Mouse (Mus musculus) midbrain, embryonic 13.5 days (tissue): Measurements from ENCODE around the gene Itga5. TPM values are rescaled to one million over a fixed set of nuclear protein-coding genes. Genes with fewer than 3 reads are reported as not detected.

Experiments used
- ATAC-seq: fragments of 200-750 bp; cut with Nextera tagmentation; 2 replicates; pipeline ENCODE4 v1.8.0; 2017; ENCODE audit warnings: mild to moderate bottlenecking, moderate TSS enrichment, moderate library complexity
- H3K27ac ChIP-seq: fragments of 300-500 bp; sonication (generic); 2 replicates; pipeline ENCODE4 v1.5.1; 2015; ENCODE audit warnings: inconsistent platforms, mild to moderate bottlenecking, moderate library complexity
- H3K27me3 ChIP-seq: fragments of 300-500 bp; sonication (generic); 2 replicates; pipeline ENCODE4 v1.6.1; 2015; ENCODE audit warnings: mild to moderate bottlenecking, inconsistent platforms
- H3K36me3 ChIP-seq: fragments of 300-500 bp; sonication (generic); 2 replicates; pipeline ENCODE4 v1.6.1; 2015; ENCODE audit warnings: mild to moderate bottlenecking, inconsistent platforms
- H3K4me1 ChIP-seq: fragments of 300-500 bp; sonication (generic); replicated peaks from 2 replicates; pipeline ENCODE4 v1.6.1; 2015; ENCODE audit warnings: inconsistent platforms
- H3K4me2 ChIP-seq: fragments of 300-500 bp; sonication (generic); replicated peaks from 2 replicates; pipeline ENCODE4 v1.6.1; 2015; ENCODE audit warnings: moderate library complexity, mild to moderate bottlenecking, inconsistent platforms
- H3K4me3 ChIP-seq: fragments of 300-500 bp; sonication (generic); replicated peaks from 2 replicates; pipeline ENCODE4 v1.5.1; 2015; ENCODE audit warnings: mild to moderate bottlenecking, inconsistent platforms
- H3K9ac ChIP-seq: fragments of 300-500 bp; sonication (generic); replicated peaks from 2 replicates; pipeline ENCODE4 v1.6.1; 2015; ENCODE audit warnings: mild to moderate bottlenecking, inconsistent platforms
- H3K9me3 ChIP-seq: fragments of 300-500 bp; sonication (generic); 2 replicates; pipeline ENCODE4 v1.6.1; 2016; ENCODE audit warnings: mild to moderate bottlenecking, inconsistent platforms
- WGBS: fragments of 180-500 bp; shearing (Covaris S2); methylation state at CpG from one replicate; pipeline ENCODE4 v1.1.7; 2015; 5-methylcytosine and 5-hydroxymethylcytosine counted together
- polyA plus RNA-seq: library from polyadenylated mRNA; unstranded; fragments of >200 nt; fragmentation: Nextera tagmentation; extraction: Ambion mirVana; gene quantifications from 2 replicates; pipeline ENCODE4 v1.2.1, GENCODE M21; 2015

Itga5 gene
- polyA plus RNA-seq, 1 experiment from 2014 or later, result 7.8 TPM

DNA sequence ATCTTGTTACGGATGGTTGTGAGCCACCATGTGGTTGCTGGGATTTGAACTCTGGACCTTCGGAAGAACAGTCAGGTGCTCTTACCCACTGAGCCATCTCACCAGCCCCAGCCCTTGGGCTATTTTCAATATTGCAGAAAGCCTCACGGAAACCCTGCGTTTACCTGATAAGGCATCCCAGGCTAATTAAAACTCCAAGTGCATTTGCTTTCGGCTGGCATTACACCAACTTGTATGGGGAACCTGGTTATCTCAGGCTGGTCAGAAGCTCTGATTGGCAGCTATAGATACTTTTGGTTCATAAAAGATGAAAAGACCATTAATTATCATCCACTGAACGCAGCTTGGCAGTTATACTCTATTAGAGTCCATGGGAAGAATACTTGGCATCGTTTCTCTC, 4.2 kb downstream of the Itga5 start:
- H3K4me2 ChIP-seq, result no peak overlapping the region
- WGBS, result 88% methylated on average over 6 of the region's 7 CpGs
- H3K27ac ChIP-seq, result no peak overlapping the region
- no peaks in the 10 kb centered on the region for H3K36me3 ChIP-seq
- H3K9me3 ChIP-seq, result no peaks in the 10 kb centered on the region
- peaks cover 3% of the 10 kb centered on the region; the same call in 1 of the 2 replicates for H3K27me3 ChIP-seq
- peaks cover 23% of the 10 kb centered on the region for H3K4me1 ChIP-seq
- no peak overlapping the region for H3K4me3 ChIP-seq
- H3K9ac ChIP-seq, result no peak overlapping the region
- ATAC-seq, result no peak

DNA sequence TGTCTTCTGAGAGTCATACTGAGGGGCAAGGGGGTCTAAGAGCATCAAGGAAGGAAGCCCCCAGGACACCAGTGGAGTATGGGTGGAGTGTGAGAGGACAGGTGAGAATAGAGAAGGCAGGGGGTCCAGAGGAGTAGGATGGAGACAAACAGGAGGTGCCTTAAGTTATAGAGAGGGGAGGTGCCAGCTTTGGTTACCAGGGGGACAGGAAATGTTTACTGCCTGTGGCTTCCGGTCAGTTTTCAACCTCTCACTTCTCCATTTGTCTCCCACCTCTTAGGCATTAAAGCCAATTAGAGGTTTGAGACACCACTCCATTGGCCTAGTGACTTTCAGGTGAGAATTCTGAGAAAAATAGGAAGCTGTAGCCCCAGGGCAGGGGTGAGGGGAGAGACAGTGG, 5.3 kb downstream of the Itga5 start:
- Histone ChIP-seq H3K9ac (no peak overlapping the region), H3K27me3 (peaks cover 3% of the 10 kb centered on the region; the same call in 1 of the 2 replicates), H3K4me2 (no peak overlapping the region), H3K27ac (no peak overlapping the region), H3K4me1 (peaks cover 14% of the 10 kb centered on the region), H3K36me3 (no peaks in the 10 kb centered on the region), H3K4me3 (no peak overlapping the region), H3K9me3 (no peaks in the 10 kb centered on the region)
- WGBS, result 83% methylated on average over 1 of the region's 1 CpGs
- no peak for ATAC-seq

DNA sequence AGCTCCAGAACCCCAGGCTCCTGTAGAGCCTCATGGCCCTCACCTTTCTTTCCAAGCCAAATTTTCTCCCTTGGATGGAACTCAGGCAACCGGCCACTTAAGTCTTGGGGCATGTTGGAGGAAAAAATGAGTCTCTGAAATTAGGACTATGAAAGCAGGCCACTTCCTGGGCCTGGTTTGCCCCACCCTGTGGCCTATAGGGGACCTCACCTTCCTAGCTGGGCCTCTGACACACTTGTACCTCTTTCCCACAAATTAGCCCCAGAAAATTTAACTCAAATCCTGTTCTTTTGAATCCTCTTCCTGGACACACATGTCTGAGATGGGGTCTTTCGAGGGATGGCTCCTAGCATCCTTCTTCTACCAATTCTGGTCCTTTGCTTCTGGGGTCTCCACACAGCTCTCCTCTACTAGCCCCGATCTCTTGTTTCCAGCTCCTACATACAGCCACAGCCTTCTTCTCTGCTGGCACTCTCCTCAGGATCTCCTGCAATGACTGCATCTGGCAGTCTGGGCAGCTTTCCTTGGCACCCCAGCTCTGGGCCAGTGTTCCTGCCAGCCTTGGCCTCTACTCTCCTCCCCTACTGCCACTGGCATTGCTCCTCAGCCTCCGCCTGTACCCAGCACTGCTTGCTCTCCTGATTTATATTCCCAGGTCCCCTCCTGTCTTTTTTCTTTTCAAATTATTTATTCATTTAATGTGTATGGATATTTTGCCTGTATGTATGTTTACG, 6.5 kb downstream of the Itga5 start:
- Histone ChIP-seq H3K4me3 (no peak overlapping the region), H3K9ac (no peak overlapping the region), H3K36me3 (no peaks in the 10 kb centered on the region), H3K9me3 (no peaks in the 10 kb centered on the region), H3K4me2 (no peak overlapping the region), H3K27ac (no peak overlapping the region), H3K4me1 (peaks cover 2% of the 10 kb centered on the region; the same call in 1 of the 2 replicates), H3K27me3 (no peaks in the 10 kb centered on the region)
- ATAC-seq, result no peak
- WGBS, result 95% methylated on average over 5 of the region's 5 CpGs

DNA sequence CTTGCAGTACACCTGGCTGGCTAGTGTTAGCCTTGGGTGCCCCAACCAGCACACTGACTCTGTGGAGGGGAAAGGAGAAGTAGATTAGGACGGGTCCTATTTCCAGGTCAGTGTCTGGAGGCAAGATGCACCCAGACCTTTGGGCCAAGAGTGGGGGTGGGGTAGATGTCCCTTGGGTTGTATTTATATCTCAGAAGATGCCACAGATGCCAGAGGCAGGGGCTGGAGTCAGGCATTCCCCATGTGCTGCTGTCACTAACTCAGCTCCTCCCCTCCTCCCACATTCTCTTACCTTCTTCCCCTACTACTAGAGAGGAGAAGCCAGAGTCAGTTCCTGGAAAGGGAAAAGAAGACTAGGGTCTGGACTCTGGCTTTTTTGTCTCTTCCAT, 7.4 kb downstream of the Itga5 start:
- Histone ChIP-seq H3K36me3 (no peaks in the 10 kb centered on the region), H3K9me3 (no peaks in the 10 kb centered on the region), H3K4me3 (no peak overlapping the region), H3K4me2 (no peak overlapping the region), H3K4me1 (no peaks in the 10 kb centered on the region), H3K27ac (no peak overlapping the region), H3K27me3 (no peaks in the 10 kb centered on the region), H3K9ac (no peak overlapping the region)
- WGBS, result 85% methylated on average over 1 of the region's 1 CpGs
- no peak for ATAC-seq

DNA sequence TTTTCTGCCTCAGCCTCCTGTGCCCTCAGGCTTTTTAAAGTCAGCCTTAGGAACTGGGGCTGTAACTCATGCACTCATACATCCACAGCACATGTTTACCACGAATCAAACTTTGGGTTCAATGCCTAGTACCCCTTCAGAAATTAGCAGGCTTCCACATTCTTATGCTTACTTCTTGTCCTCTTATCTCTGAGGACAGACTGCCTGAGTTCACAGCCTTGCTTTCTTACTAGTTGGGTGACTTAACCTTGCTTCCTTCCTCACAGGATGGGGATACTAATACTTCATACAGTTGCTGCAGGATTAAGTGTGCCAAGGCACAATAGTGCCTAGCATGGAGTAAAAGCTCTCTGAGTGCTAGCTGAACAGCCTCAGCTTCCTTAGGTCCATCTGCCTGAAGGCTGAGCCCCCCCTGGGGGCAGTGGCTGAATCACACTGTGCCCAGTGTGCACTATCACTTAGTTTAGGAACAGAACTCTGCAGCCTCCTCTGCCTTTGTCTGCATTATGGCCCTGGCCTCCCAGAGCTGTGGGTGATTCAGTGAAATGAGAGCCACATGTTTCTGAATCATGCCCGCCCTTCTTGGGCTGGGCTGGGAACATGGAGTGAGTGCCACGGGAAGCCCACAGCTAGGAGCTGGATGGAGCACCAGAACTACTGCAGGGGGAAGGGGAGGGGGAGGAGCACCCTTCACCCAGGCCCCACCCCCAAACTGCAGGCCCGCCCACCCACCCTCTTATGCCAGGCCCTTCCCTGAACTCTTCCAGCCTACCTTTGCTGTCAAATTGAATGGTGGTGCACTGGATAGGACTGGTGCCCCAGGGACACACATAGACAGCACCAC, 8.1 kb downstream of the Itga5 start:
- Histone ChIP-seq H3K9me3 (no peaks in the 10 kb centered on the region), H3K4me1 (no peaks in the 10 kb centered on the region), H3K36me3 (no peaks in the 10 kb centered on the region), H3K27ac (no peak overlapping the region), H3K27me3 (no peaks in the 10 kb centered on the region), H3K4me3 (no peak overlapping the region), H3K4me2 (no peak overlapping the region), H3K9ac (no peak overlapping the region)
- 46% methylated on average over 4 of the region's 4 CpGs for WGBS
- peak; percentile 53; the same call in 1 of the 2 replicates for ATAC-seq

DNA sequence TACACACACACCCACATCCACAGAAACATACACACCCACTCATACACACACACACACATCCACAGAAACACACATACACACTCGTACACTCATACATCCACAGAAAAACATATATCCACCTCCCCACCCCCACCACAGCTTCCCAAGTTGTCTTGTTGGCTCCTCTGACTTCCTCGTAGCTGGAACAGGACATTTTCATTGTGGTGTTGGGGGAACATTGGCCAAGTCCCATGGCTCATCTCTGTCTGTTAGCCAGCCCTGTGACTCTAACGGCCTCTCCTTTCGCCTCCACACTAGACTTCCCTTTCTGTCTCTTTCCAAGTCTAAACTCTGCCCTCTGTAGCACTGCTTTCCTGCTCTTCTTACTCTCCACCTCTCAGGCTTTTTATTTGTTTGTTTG, 8.7 kb downstream of the Itga5 start:
- no peaks in the 10 kb centered on the region for H3K36me3 ChIP-seq
- no peak overlapping the region for H3K4me3 ChIP-seq
- no peak overlapping the region for H3K9ac ChIP-seq
- no peaks in the 10 kb centered on the region for H3K9me3 ChIP-seq
- H3K27ac ChIP-seq, result no peak overlapping the region
- no peaks in the 10 kb centered on the region for H3K4me1 ChIP-seq
- H3K4me2 ChIP-seq, result no peak overlapping the region
- no peaks in the 10 kb centered on the region for H3K27me3 ChIP-seq
- 90% methylated on average over 4 of the region's 4 CpGs for WGBS
- no peak for ATAC-seq

DNA sequence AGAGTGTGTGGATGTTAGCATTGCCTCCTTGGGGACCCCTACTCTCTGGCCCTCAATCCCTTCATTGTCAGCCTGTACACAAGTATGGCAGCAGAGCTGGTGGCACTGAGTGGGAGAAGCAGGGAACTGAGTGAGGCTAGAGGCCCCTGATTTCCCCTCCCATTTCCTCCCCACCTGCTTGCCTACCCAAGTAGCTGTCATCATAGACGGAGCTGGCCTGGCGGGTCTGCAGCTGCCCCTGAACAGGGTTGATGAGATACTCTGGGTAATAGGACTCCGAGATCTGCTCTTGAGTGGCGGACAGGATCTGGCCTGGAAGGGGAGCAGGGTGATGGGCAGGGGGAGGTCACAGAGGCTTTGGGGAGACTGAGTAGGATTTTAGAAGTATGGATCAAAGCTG, 10.4 kb downstream of the Itga5 start:
- Histone ChIP-seq H3K27ac (no peak overlapping the region), H3K4me2 (no peak overlapping the region), H3K4me1 (no peaks in the 10 kb centered on the region), H3K27me3 (no peaks in the 10 kb centered on the region), H3K9me3 (no peaks in the 10 kb centered on the region), H3K9ac (no peak overlapping the region), H3K4me3 (no peak overlapping the region), H3K36me3 (no peaks in the 10 kb centered on the region)
- no peak for ATAC-seq
- WGBS, result 86% methylated on average over 4 of the region's 4 CpGs

DNA sequence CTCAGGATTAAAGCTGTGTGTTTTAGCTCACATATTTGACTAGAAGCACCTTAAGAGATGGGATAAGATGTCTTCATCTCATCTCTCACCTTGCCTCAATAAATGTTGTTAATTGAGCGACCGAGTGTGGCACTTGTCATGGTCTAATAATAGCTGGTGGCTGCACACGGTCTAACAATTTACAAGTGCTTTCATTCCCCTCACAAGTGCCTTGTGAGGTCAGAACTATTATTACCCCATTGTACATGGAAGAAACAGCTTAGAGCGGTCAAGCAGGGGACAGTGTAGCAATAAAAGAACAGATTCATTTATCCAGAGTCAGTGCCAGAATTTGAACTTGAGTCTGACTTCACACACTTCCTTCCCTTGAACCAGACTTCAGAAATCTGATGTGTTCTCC, 11.1 kb downstream of the Itga5 start:
- Histone ChIP-seq H3K4me3 (no peak overlapping the region), H3K4me1 (no peaks in the 10 kb centered on the region), H3K4me2 (no peak overlapping the region), H3K9me3 (no peaks in the 10 kb centered on the region), H3K9ac (no peak overlapping the region), H3K27ac (no peak overlapping the region), H3K27me3 (no peaks in the 10 kb centered on the region), H3K36me3 (no peaks in the 10 kb centered on the region)
- ATAC-seq, result no peak
- 89% methylated on average over 4 of the region's 4 CpGs for WGBS

DNA sequence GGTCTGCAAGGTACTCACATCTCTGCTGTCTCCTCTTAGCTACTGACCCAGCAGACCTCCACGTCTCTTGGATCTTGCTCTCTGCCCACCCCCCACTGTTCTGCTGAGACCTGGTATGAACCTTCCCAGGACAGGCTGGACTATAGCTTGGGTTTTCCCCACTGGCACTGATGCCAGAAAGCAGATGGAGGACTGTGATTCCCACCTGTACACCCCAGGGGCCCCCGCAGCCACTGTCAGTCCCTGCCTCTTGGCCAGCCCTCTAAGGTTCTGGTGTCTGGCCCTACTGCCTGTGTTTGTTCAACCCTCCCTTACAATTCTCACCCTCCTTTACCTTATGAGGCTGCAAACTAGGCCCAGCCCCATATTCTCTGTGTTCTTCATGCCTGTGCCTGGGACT, 11.9 kb downstream of the Itga5 start:
- ATAC-seq, result no peak

DNA sequence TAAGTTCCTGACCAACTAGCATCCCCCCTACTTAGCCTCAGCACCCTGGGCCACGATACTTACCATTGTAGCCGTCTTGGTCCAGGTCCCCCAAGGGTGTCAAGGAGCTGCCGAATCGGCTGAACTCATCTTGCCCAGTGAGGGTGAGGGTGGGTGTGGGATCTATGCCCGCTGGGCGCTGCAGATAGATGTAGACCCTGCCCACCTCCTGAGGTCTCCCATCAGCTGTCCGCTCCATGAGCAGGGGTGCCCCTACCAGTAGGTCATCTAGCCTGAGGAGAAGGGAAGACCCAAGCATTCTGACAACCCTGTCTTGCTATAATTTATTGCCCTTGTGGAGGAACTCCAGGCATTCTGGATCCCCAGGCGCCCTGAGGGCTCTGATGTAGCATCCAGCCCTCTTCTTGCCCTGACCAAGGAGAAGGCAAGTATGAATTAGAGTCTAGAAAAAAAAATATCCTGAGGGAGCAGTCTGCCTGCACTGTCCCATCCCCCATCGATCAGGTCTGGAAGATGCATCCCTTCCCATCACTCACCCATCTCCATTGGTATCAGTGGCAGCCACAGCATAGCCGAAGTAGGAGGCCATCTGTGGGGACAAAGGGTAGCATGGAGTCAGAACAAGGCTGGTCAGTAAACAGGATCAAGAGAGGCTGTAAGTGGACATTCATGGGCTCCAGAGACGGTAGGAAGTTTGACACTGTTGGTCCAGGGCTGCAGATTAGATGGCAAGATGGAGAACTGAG, 12.9 kb downstream of the Itga5 start:
- no peak for ATAC-seq
- no peak overlapping the region for H3K4me2 ChIP-seq
- WGBS, result 94% methylated on average over 11 of the region's 11 CpGs
- no peaks in the 10 kb centered on the region for H3K9me3 ChIP-seq
- H3K4me3 ChIP-seq, result no peak overlapping the region
- no peak overlapping the region for H3K27ac ChIP-seq
- no peaks in the 10 kb centered on the region for H3K27me3 ChIP-seq
- H3K4me1 ChIP-seq, result no peaks in the 10 kb centered on the region
- H3K9ac ChIP-seq, result no peak overlapping the region
- no peaks in the 10 kb centered on the region for H3K36me3 ChIP-seq

More for the DNA sequence above, 11.9 kb downstream of the Itga5 start:
- 85% methylated on average over 2 of the region's 2 CpGs for WGBS
- Histone ChIP-seq H3K27ac (no peak overlapping the region), H3K27me3 (no peaks in the 10 kb centered on the region), H3K36me3 (no peaks in the 10 kb centered on the region), H3K4me2 (no peak overlapping the region), H3K9ac (no peak overlapping the region), H3K4me3 (no peak overlapping the region), H3K9me3 (no peaks in the 10 kb centered on the region), H3K4me1 (no peaks in the 10 kb centered on the region)

DNA sequence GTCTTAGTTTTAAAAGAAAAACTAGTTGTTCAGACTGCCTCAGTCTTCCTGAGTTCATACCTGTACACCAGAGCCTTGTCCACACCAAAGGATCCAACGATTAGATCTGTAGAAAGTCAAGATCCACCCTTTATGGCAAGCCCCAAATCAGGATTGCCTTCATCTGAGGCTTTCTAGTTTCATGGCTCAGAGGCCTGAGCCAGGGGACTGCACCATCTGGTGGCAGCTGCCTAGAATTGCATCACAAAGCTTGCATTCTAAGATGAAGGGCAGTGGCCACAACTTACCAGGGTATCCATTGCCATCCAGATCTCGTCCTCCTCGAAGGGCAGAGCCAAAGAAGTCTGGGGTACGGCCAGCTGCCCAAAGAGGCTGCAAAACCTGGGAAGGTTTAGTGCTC, 13.7 kb downstream of the Itga5 start:
- Histone ChIP-seq H3K9ac (no peak overlapping the region), H3K4me2 (no peak overlapping the region), H3K27ac (no peak overlapping the region), H3K27me3 (no peaks in the 10 kb centered on the region), H3K4me1 (no peaks in the 10 kb centered on the region), H3K9me3 (no peaks in the 10 kb centered on the region), H3K4me3 (no peak overlapping the region), H3K36me3 (no peaks in the 10 kb centered on the region)
- WGBS, result 45% methylated on average over 4 of the region's 4 CpGs
- ATAC-seq, result 0 out of 2 replicates have a peak, but pooled peaks have one; percentile 28

DNA sequence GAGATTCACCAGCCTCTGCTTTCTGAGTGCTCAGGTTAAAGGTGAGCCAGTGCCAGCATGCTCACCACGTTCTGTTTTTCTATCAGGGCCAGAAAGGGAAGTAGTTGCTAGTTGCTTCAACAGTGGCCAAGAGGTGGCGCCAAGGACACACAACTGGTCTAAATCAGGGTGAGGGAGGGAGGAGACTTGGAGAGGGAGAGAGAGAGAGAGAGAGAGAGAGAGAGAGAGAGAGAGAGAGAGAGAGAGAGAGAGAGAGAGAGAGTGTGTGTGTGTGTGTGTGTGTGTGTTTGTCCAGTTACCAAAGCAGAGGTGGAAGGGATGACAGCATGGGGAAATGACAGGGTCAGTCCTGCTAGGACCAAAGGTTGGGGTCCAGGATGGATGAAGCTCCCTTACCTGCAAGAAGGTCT, 19.3 kb downstream of the Itga5 start:
- ATAC-seq, result peak; percentile 29

More for the DNA sequence above, 19.3 kb downstream of the Itga5 start:
- no peak overlapping the region for H3K9ac ChIP-seq
- H3K36me3 ChIP-seq, result peaks cover 4% of the 10 kb centered on the region; the same call in 1 of the 2 replicates
- 0 out of 2 replicates have a peak, but pooled peaks cover 4% of the 10 kb centered on the region for H3K4me1 ChIP-seq
- no peak overlapping the region for H3K4me3 ChIP-seq
- WGBS, result 3% methylated on average over 2 of the region's 2 CpGs
- H3K27ac ChIP-seq, result no peak overlapping the region
- H3K4me2 ChIP-seq, result no peak overlapping the region
- no peaks in the 10 kb centered on the region for H3K9me3 ChIP-seq
- no peaks in the 10 kb centered on the region for H3K27me3 ChIP-seq
